In the genomic region with DNA sequence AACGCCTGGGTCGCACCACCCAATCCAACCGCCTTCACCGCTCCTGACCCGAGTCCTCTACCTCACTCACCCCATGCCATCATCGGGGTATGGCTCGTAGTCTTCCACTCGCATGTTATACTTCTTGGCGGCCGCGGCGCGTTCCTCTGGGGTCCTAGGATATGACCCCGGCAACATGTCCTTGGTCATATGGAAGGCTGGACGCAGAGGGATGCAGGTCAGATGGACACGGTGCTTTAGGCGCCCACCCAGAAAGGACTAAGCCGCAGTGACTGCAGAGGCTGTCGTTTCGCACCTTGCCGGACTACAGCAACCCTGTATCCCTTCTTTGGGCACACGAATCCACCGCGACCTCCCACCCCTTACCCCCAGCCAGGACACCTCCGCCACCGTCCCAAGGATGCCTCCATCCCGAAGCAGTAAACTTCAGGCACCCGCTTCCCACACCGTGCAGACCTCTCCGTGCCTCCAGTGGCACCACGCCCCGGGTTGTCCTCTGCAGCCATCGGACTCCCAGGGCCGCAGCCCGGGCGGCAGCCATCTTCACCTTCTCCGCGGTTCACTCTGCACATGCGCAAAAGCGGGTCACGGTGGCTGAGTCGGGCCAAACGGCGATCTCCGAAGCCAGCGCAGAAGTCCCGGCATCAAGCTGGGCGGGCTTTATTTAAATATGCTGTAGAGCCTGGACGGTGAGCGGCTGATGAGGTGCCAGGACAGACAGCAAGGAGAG, we compare ENCODE assay signal across 8 mouse cellular contexts. TPM values are rescaled to one million over a fixed set of nuclear protein-coding genes. Genes with fewer than 3 reads are reported as not detected.
A peak's percentile ranks its signal among the peaks of the same experiment; 100 is the strongest.
DNase-seq lines count a peak whose midpoint lies in the region; ATAC-seq and TF ChIP-seq lines count a peak whose summit lies in the region.

Gene Ndufb8, minus strand, starts transcription at position 580 of the 730 bp plus-strand sequence.

- H3K4me1 ChIP-seq in erythroblast, embryonic 14.5 days (ENCODE audit: control insufficient read depth), result peaks cover 29% of the 10 kb centered on the region
- H3K4me1 ChIP-seq in heart, embryonic 12.5 days (replicated peaks), result peaks cover 8% of the 10 kb centered on the region; the same call in 1 of the 2 replicates
- no peaks in the 10 kb centered on the region; the same call in 1 of the 2 replicates for H3K4me1 ChIP-seq in kidney, postnatal 0 days (replicated peaks; ENCODE audit: insufficient read depth, low read length)
- H3K4me1 ChIP-seq in liver, embryonic 11.5 days (replicated peaks; ENCODE audit: control insufficient read depth, insufficient read depth, low read length), result peaks cover 8% of the 10 kb centered on the region
- H3K4me1 ChIP-seq in stomach, embryonic 14.5 days (ENCODE audit: control insufficient read depth, insufficient read depth, low read length), result peaks cover 7% of the 10 kb centered on the region; the same call in 1 of the 2 replicates

- H3K4me2 ChIP-seq in heart, embryonic 12.5 days, result peak within 1 kb of the TSS; percentile 95
- peak within 1 kb of the TSS; percentile 84 for H3K4me2 ChIP-seq in kidney, postnatal 0 days (ENCODE audit: low read length)
- H3K4me2 ChIP-seq in liver, embryonic 11.5 days, result peak within 1 kb of the TSS; percentile 83
- peak within 1 kb of the TSS; percentile 71 for H3K4me2 ChIP-seq in stomach, embryonic 14.5 days (replicated peaks; ENCODE audit: low read depth, low read length)

- peak within 1 kb of the TSS; percentile 87 for H3K27ac ChIP-seq in heart, embryonic 12.5 days (ENCODE audit: poor library complexity, severe bottlenecking)
- H3K27ac ChIP-seq in kidney, postnatal 0 days, result peak within 1 kb of the TSS; percentile 52
- peak within 1 kb of the TSS; percentile 62; the same call in 1 of the 2 replicates for H3K27ac ChIP-seq in liver, embryonic 11.5 days (ENCODE audit: low read depth, low read length)
- H3K27ac ChIP-seq in stomach, embryonic 14.5 days (ENCODE audit: low read length), result peak within 1 kb of the TSS; percentile 67; the same call in 1 of the 2 replicates

- H3K9me3 ChIP-seq in erythroblast, embryonic 14.5 days (ENCODE audit: control insufficient read depth, low read length), result no peaks in the 10 kb centered on the region; the same call in 1 of the 2 replicates
- no peaks in the 10 kb centered on the region for H3K9me3 ChIP-seq in heart, embryonic 12.5 days (replicated peaks)
- no peaks in the 10 kb centered on the region for H3K9me3 ChIP-seq in kidney, postnatal 0 days (replicated peaks; ENCODE audit: low read length)
- no peaks in the 10 kb centered on the region for H3K9me3 ChIP-seq in liver, embryonic 11.5 days (ENCODE audit: control insufficient read depth, low read length)
- H3K9me3 ChIP-seq in stomach, embryonic 14.5 days (ENCODE audit: control insufficient read depth, low read depth, low read length), result no peaks in the 10 kb centered on the region

- peaks cover 3% of the 10 kb centered on the region for H3K27me3 ChIP-seq in C2C12 (ENCODE audit: control insufficient read depth, insufficient read depth, insufficient read length)
- peaks cover 14% of the 10 kb centered on the region for H3K27me3 ChIP-seq in erythroblast, embryonic 14.5 days (ENCODE audit: control insufficient read depth)
- H3K27me3 ChIP-seq in heart, embryonic 12.5 days (replicated peaks), result no peaks in the 10 kb centered on the region
- no peaks in the 10 kb centered on the region for H3K27me3 ChIP-seq in kidney, postnatal 0 days (ENCODE audit: insufficient read depth, low read length)
- no peaks in the 10 kb centered on the region for H3K27me3 ChIP-seq in liver, embryonic 11.5 days (replicated peaks; ENCODE audit: control insufficient read depth, insufficient read depth, low read length)
- H3K27me3 ChIP-seq in stomach, embryonic 14.5 days (ENCODE audit: control insufficient read depth, insufficient read depth, low read length), result no peaks in the 10 kb centered on the region

- DNase-seq in brain, embryonic 14.5 days (ENCODE audit: low read depth), result peak; percentile 97
- DNase-seq in kidney, postnatal 0 days (ENCODE audit: low spot score), result peak; percentile 94
- peak; percentile 96 for DNase-seq in liver, embryonic 11.5 days (ENCODE audit: low spot score)
- peak; percentile 94 for DNase-seq in naive thymus-derived CD4-positive, alpha-beta T cell, adult 2 months (ENCODE audit: low read depth)

- H3ac ChIP-seq in C2C12 (ENCODE audit: control insufficient read depth, insufficient read length, low read depth), result peak within 1 kb of the TSS; percentile 100

- WGBS in heart, embryonic 12.5 days, result under 1% methylated on average over 50 of the region's 50 CpGs
- under 1% methylated on average over 50 of the region's 50 CpGs for WGBS in kidney, postnatal 0 days
- WGBS in liver, embryonic 11.5 days, result under 1% methylated on average over 50 of the region's 50 CpGs
- WGBS in stomach, embryonic 14.5 days, result 1% methylated on average over 50 of the region's 50 CpGs

- peaks cover 26% of the 10 kb centered on the region for H3K79me2 ChIP-seq in C2C12 (ENCODE audit: control insufficient read depth, insufficient read depth)

- peaks cover 29% of the 10 kb centered on the region for H3K36me3 ChIP-seq in C2C12 (ENCODE audit: control insufficient read depth, insufficient read depth)
- H3K36me3 ChIP-seq in erythroblast, embryonic 14.5 days (ENCODE audit: control insufficient read depth), result peaks cover 36% of the 10 kb centered on the region
- H3K36me3 ChIP-seq in heart, embryonic 12.5 days, result peaks cover 33% of the 10 kb centered on the region
- H3K36me3 ChIP-seq in kidney, postnatal 0 days (ENCODE audit: insufficient read depth, low read length), result peaks cover 22% of the 10 kb centered on the region
- H3K36me3 ChIP-seq in liver, embryonic 11.5 days (ENCODE audit: control insufficient read depth, insufficient read depth, low read length), result peaks cover 27% of the 10 kb centered on the region
- peaks cover 27% of the 10 kb centered on the region for H3K36me3 ChIP-seq in stomach, embryonic 14.5 days (ENCODE audit: control insufficient read depth, insufficient read depth, low read length)

- peaks cover 21% of the 10 kb centered on the region for H3K79me3 ChIP-seq in C2C12 (ENCODE audit: low read depth)

- TF ChIP-seq CTCF in C2C12 (IDR thresholded peaks at IDR 0.05; ENCODE audit: control insufficient read depth, insufficient read depth, insufficient read length), result no peak
- TF ChIP-seq CTCF in brain, embryonic 14.5 days (IDR thresholded peaks at IDR 0.05; ENCODE audit: borderline replicate concordance, extremely low read depth, insufficient read depth, insufficient read length), result no peak
- TF ChIP-seq CTCF in kidney, postnatal 0 days (IDR thresholded peaks at IDR 0.05; ENCODE audit: low read depth), result no peak

- peak within 1 kb of the TSS; percentile 96 for H3K9ac ChIP-seq in heart, embryonic 12.5 days
- peak within 1 kb of the TSS; percentile 84 for H3K9ac ChIP-seq in kidney, postnatal 0 days (ENCODE audit: low read depth, low read length)
- peak within 1 kb of the TSS; percentile 96 for H3K9ac ChIP-seq in liver, embryonic 11.5 days (ENCODE audit: low read depth, low read length)
- peak within 1 kb of the TSS; percentile 92 for H3K9ac ChIP-seq in stomach, embryonic 14.5 days (replicated peaks; ENCODE audit: low read depth, low read length)

- TF ChIP-seq POLR2A in brain, embryonic 14.5 days (IDR thresholded peaks at IDR 0.05; ENCODE audit: borderline replicate concordance, extremely low read depth, insufficient read depth, insufficient read length, poor library complexity, severe bottlenecking), result peak; percentile 73; the same call in 1 of the 2 replicates

- peak; percentile 90 for ATAC-seq in heart, embryonic 12.5 days (ENCODE audit: insufficient number of reproducible peaks, low FRiP score)
- peak; percentile 81 for ATAC-seq in kidney, postnatal 0 days (replicated peaks; ENCODE audit: low FRiP score, low read depth)
- ATAC-seq in liver, embryonic 11.5 days (replicated peaks; ENCODE audit: low FRiP score), result peak; percentile 90
- peak; percentile 83 for ATAC-seq in stomach, embryonic 14.5 days (ENCODE audit: insufficient number of reproducible peaks, insufficient read depth, low FRiP score, low read depth)

- H3K4me3 ChIP-seq in C2C12 (ENCODE audit: insufficient read depth, poor library complexity, severe bottlenecking), result peak within 1 kb of the TSS; percentile 97
- H3K4me3 ChIP-seq in erythroblast, embryonic 14.5 days (replicated peaks), result peak within 1 kb of the TSS; percentile 90
- H3K4me3 ChIP-seq in heart, embryonic 12.5 days, result peak within 1 kb of the TSS; percentile 94
- peak within 1 kb of the TSS; percentile 71 for H3K4me3 ChIP-seq in kidney, postnatal 0 days (replicated peaks; ENCODE audit: low read depth, low read length)
- H3K4me3 ChIP-seq in liver, embryonic 11.5 days (ENCODE audit: low read depth, low read length), result peak within 1 kb of the TSS; percentile 98
- peak within 1 kb of the TSS; percentile 95 for H3K4me3 ChIP-seq in stomach, embryonic 14.5 days (ENCODE audit: low read depth, low read length)

TF ChIP-seq in C2C12, 6 proteins besides CTCF, POLR2A, EP300 and RAD21:
- peak; percentile 40 for TF ChIP-seq MAX (IDR thresholded peaks at IDR 0.05)
- no peak for TF ChIP-seq CEBPB (IDR thresholded peaks at IDR 0.05; ENCODE audit: low read depth)
- TF ChIP-seq MYOG (IDR thresholded peaks at IDR 0.05; ENCODE audit: control insufficient read depth, extremely low read depth, insufficient read length), result no peak
- TF ChIP-seq FOSL1 (IDR thresholded peaks at IDR 0.05; ENCODE audit: insufficient read depth, low read length, poor library complexity, severe bottlenecking), result no peak
TF ChIP-seq in C2C12: peak in this region for 1.

RNA-seq across cellular contexts. Expression of gene Ndufb8, which starts in this region (rescaled TPM):
- 473 TPM for polyA plus RNA-seq in C2C12 (2012; fragmentation: generic; extraction: Trizol)
- 434 and 563 TPM in 2 replicates for polyA plus RNA-seq in brain, embryonic 14.5 days (2012; rRNA removed)
- polyA plus RNA-seq in erythroblast, embryonic 14.5 days (2012), result 36.7 and 46.9 TPM in 2 replicates
- 824 and 832 TPM in 2 replicates for polyA plus RNA-seq in heart, embryonic 12.5 days (2016; fragmentation: Nextera tagmentation; extraction: Ambion mirVana)
- 963 and 1,015 TPM in 2 replicates for polyA plus RNA-seq in kidney, postnatal 0 days (2015; fragmentation: Nextera tagmentation; extraction: Ambion mirVana)
- polyA plus RNA-seq in liver, embryonic 11.5 days (2014; fragmentation: Nextera tagmentation; extraction: Ambion mirVana), result 488 and 497 TPM in 2 replicates
- polyA plus RNA-seq in stomach, embryonic 14.5 days (2014; fragmentation: Nextera tagmentation; extraction: Ambion mirVana), result 503 and 572 TPM in 2 replicates

Comparison
In these comparisons a context has a peak if more than half of its experiments do, and no peak if none do; other contexts are left out.
1. Peak in every context shown above with its lines: DNase-seq, ATAC-seq, H3K4me3 ChIP-seq and H3K27ac ChIP-seq.